31 mouse cellular contexts compared by ENCODE assay signal in the genomic region with DNA sequence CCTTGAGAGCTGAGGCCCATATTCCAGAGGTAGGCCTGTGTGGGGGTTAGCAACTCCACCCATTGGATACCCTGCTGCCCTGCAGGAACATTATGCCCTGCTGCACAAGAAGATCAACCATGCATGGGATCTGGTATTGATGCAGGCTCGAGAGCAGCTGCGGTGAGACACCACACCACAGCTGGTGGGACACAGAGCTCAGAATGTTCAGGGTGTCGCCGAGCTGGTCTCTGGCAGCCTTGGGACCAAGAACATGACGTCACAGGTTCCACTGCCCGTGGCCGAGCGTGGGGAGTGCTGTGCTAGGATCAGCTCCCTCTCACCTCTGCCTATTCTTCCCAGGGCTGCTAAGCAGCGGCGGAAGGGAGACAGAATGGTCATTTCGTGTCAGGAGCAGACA. TPM values are rescaled to one million over a fixed set of nuclear protein-coding genes. Genes with fewer than 3 reads are reported as not detected.
DNase-seq lines count a peak whose midpoint lies in the region.
"Had no signal": no experiment of that assay in that cellular context is flagged by ENCODE, and none has a peak within 500 bp of the region (broad histone marks: within the 10 kb centered on the region; RNA-seq: fewer than 3 reads in every experiment).

No protein-coding gene starts in this region.

- H3K27me3 ChIP-seq in heart, embryonic 10.5 days (ENCODE audit: insufficient read depth, poor library complexity, severe bottlenecking), result peaks cover 66% of the 10 kb centered on the region
- H3K27me3 ChIP-seq in limb, embryonic 10.5 days (ENCODE audit: low read depth, poor library complexity, severe bottlenecking), result peaks cover 78% of the 10 kb centered on the region

- WGBS in heart, embryonic 10.5 days, result 36% methylated on average over 11 of the region's 11 CpGs
- WGBS in limb, embryonic 10.5 days, result 42% methylated on average over 11 of the region's 11 CpGs

- H3K4me1 ChIP-seq in heart, embryonic 10.5 days, result peaks cover 47% of the 10 kb centered on the region
- H3K4me1 ChIP-seq in limb, embryonic 10.5 days, result peaks cover 41% of the 10 kb centered on the region

- peak; percentile 85 for DNase-seq in heart, adult 11 months
- no peak for DNase-seq in heart, embryonic 10.5 days (ENCODE audit: low spot score)
- DNase-seq in A20 (ENCODE audit: low read depth, low spot score), result peak; percentile 31
- DNase-seq in limb, embryonic 10.5 days (ENCODE audit: low spot score), result no peak
- peak; percentile 36 for DNase-seq in retina, embryonic 14.5 days (ENCODE audit: low spot score)
- no peak for DNase-seq in right cerebral cortex, postnatal 14 days
- DNase-seq in gastrocnemius, postnatal 25 days, result no peak
- DNase-seq: adrenal gland, adult 2 months; adrenal gland, postnatal 14 days; cerebellum, adult 11 months; cerebellum, adult 2 months; cerebellum, adult 9-11 months; cerebellum, postnatal 25 days; embryo, embryonic 11 days; gastrocnemius, postnatal 36 days had no signal

- no peak overlapping the region for H3K27ac ChIP-seq in heart, embryonic 10.5 days
- no peak overlapping the region for H3K27ac ChIP-seq in limb, embryonic 10.5 days
- H3K27ac ChIP-seq: embryonic facial prominence, embryonic 10.5 days; embryonic facial prominence, embryonic 13.5 days; forebrain, embryonic 12.5 days; forebrain, embryonic 15.5 days; hindbrain, embryonic 14.5 days; hindbrain, postnatal 0 days had no signal

- no peaks in the 10 kb centered on the region for H3K36me3 ChIP-seq in heart, embryonic 10.5 days
- no peaks in the 10 kb centered on the region for H3K36me3 ChIP-seq in limb, embryonic 10.5 days
- H3K36me3 ChIP-seq: embryonic facial prominence, embryonic 10.5 days; embryonic facial prominence, embryonic 13.5 days; forebrain, embryonic 12.5 days; forebrain, embryonic 15.5 days had no signal

- H3K9me3 ChIP-seq in heart, embryonic 10.5 days, result no peaks in the 10 kb centered on the region
- no peaks in the 10 kb centered on the region for H3K9me3 ChIP-seq in limb, embryonic 10.5 days (replicated peaks)
- H3K9me3 ChIP-seq: embryonic facial prominence, embryonic 10.5 days; embryonic facial prominence, embryonic 13.5 days; forebrain, embryonic 12.5 days; forebrain, embryonic 15.5 days had no signal

- H3K4me3 ChIP-seq in heart, embryonic 10.5 days, result no peak overlapping the region
- 0 out of 2 replicates have a peak overlapping the region, but pooled peaks have one; percentile 4 for H3K4me3 ChIP-seq in limb, embryonic 10.5 days
- H3K4me3 ChIP-seq: embryonic facial prominence, embryonic 10.5 days; embryonic facial prominence, embryonic 13.5 days; erythroblast, embryonic 14.5 days; forebrain, embryonic 12.5 days; forebrain, embryonic 15.5 days had no signal

RNA-seq across cellular contexts. Expression of a gene that starts 2.0 kb away (rescaled TPM):
- 4.2 and 5.3 TPM in 2 replicates for polyA plus RNA-seq in heart, embryonic 10.5 days (2016; fragmentation: Nextera tagmentation; extraction: Ambion mirVana)
- 1.3 and 1.5 TPM in 2 replicates for polyA plus RNA-seq in limb, embryonic 10.5 days (2016; fragmentation: Nextera tagmentation; extraction: Ambion mirVana)
- 1 to 10 TPM in 1 of 2 experiments, under 1 TPM in 1; 0.54 to 1.2 TPM for total RNA-seq in gastrocnemius, postnatal 25 days (2021)
- total RNA-seq: granulocyte monocyte progenitor cell, adult 5-6 weeks had no signal
- polyA plus RNA-seq: C2C12 had no signal

RNA-seq across cellular contexts. Expression of a gene that starts 2.8 kb away (rescaled TPM):
- polyA plus RNA-seq in heart, embryonic 10.5 days (2016; fragmentation: Nextera tagmentation; extraction: Ambion mirVana), result 8.2 and 10.0 TPM in 2 replicates
- polyA plus RNA-seq in limb, embryonic 10.5 days (2016; fragmentation: Nextera tagmentation; extraction: Ambion mirVana), result 2.0 and 4.2 TPM in 2 replicates
- total RNA-seq in gastrocnemius, postnatal 25 days (2021), result 1 to 10 TPM; 1.2 to 2.2 TPM
- total RNA-seq: hematopoietic stem cell, adult 5-6 weeks had no signal
- polyA plus RNA-seq: activated CD4-positive, CD25-positive, alpha-beta regulatory T cell, adult 4 months; CD4-positive, CD25-positive, alpha-beta regulatory T cell, adult 4 months; inflammation-experienced regulatory T-cells, adult 6 months had no signal

RNA-seq across cellular contexts. Expression of a gene that starts 5.9 kb away (rescaled TPM):
- 2.0 and 2.4 TPM in 2 replicates for polyA plus RNA-seq in heart, embryonic 10.5 days (2016; fragmentation: Nextera tagmentation; extraction: Ambion mirVana)
- polyA plus RNA-seq in limb, embryonic 10.5 days (2016; fragmentation: Nextera tagmentation; extraction: Ambion mirVana), result 0.53 and 0.58 TPM in 2 replicates
- total RNA-seq in gastrocnemius, postnatal 25 days (2021), result not detected
- total RNA-seq: gastrocnemius, adult 8-10 months; gastrocnemius, postnatal 36 days; granulocyte monocyte progenitor cell, adult 5-6 weeks; heart, postnatal 25 days; hindbrain, postnatal 0 days had no signal
- polyA plus RNA-seq: activated CD4-positive, CD25-positive, alpha-beta regulatory T cell, adult 4 months; CD4-positive, CD25-positive, alpha-beta regulatory T cell, adult 4 months; forebrain, embryonic 15.5 days; heart, postnatal 0 days; inflammation-experienced regulatory T-cells, adult 6 months had no signal

RNA-seq across cellular contexts. Expression of a gene that starts 39.3 kb away (rescaled TPM):
- polyA plus RNA-seq in heart, embryonic 10.5 days (2016; fragmentation: Nextera tagmentation; extraction: Ambion mirVana), result 36.0 and 42.4 TPM in 2 replicates
- 21.5 and 28.0 TPM in 2 replicates for polyA plus RNA-seq in limb, embryonic 10.5 days (2016; fragmentation: Nextera tagmentation; extraction: Ambion mirVana)
- 10 to 100 TPM; 61.0 to 71.0 TPM for total RNA-seq in gastrocnemius, postnatal 25 days (2021)

RNA-seq across cellular contexts. Expression of a gene that starts 47.9 kb away (rescaled TPM):
- 70.6 and 100 TPM in 2 replicates for polyA plus RNA-seq in heart, embryonic 10.5 days (2016; fragmentation: Nextera tagmentation; extraction: Ambion mirVana)
- 136 and 137 TPM in 2 replicates for polyA plus RNA-seq in limb, embryonic 10.5 days (2016; fragmentation: Nextera tagmentation; extraction: Ambion mirVana)
- 10 to 100 TPM; 11.1 to 11.3 TPM for total RNA-seq in gastrocnemius, postnatal 25 days (2021)

Comparison
In these comparisons a context has a peak if more than half of its experiments do, and no peak if none do; other contexts are left out.
1. DNase-seq: peak in heart, adult 11 months (single experiment), A20 (single experiment) and retina, embryonic 14.5 days (single experiment); none in heart, embryonic 10.5 days (single experiment), limb, embryonic 10.5 days (single experiment), right cerebral cortex, postnatal 14 days (single experiment) and gastrocnemius, postnatal 25 days (single experiment).